Mouse (Mus musculus): Measurements from ENCODE around the gene Psd. TPM values are rescaled to one million over a fixed set of nuclear protein-coding genes. Genes with fewer than 3 reads are reported as not detected.

Gene Psd
- total and polyA plus RNA-seq, 3 experiments = 0.60 to 1.6 (median 0.80) TPM

- H3K9ac ChIP-seq (ENCODE audit: low read depth, low read length) = no peak overlapping the region
- DNase-seq = peak in 1 of 2 experiments; percentile 8
- H3K4me3 ChIP-seq = no peak overlapping the region
- no peaks in the 10 kb centered on the region; the same call in 1 of the 2 replicates for H3K4me1 ChIP-seq (ENCODE audit: control insufficient read depth, insufficient read depth, low read length)
- no peak overlapping the region for H3K27ac ChIP-seq
- WGBS = 37% methylated on average over 8 of the region's 8 CpGs
- H3K36me3 ChIP-seq (ENCODE audit: control insufficient read depth, insufficient read depth, low read length) = no peaks in the 10 kb centered on the region
- H3K79me2 ChIP-seq (replicated peaks; ENCODE audit: control insufficient read depth, insufficient read depth, low read length) = no peaks in the 10 kb centered on the region
- intact Hi-C loops (cut with DNase I) = loop anchor here (10.0 kb wide), 1 partner anchor 144 kb away; no protein-coding TSS in a partner anchor
- no peaks in the 10 kb centered on the region for H3K27me3 ChIP-seq (ENCODE audit: control insufficient read depth, insufficient read depth, low read length)
- no peak for TF ChIP-seq POLR2A (IDR thresholded peaks at IDR 0.05; ENCODE audit: insufficient read depth, low read depth, low read length)
- TF ChIP-seq CTCF (IDR thresholded peaks at IDR 0.05) = no peak
- TF ChIP-seq EP300 (IDR thresholded peaks at IDR 0.05; ENCODE audit: insufficient read depth, low read depth, low read length) = no peak
Measured at GRCm38 (mm10) chr19:46300294-46301045, 26.5 kb downstream of the Psd start.

- TF ChIP-seq EP300 (IDR thresholded peaks at IDR 0.05; ENCODE audit: insufficient read depth, low read depth, low read length) = no peak
- no peak for TF ChIP-seq POLR2A (IDR thresholded peaks at IDR 0.05; ENCODE audit: insufficient read depth, low read depth, low read length)
- no peak for TF ChIP-seq CTCF (IDR thresholded peaks at IDR 0.05)
- WGBS = 54% methylated on average over 4 of the region's 4 CpGs
Measured at GRCm38 (mm10) chr19:46296938-46297337, 30.0 kb downstream of the Psd start.

GRCm38 (mm10) chr19:46290535-46291105 is 36.3 kb downstream of the Psd start:
- 0 out of 2 replicates have a peak, but pooled peaks cover 2% of the 10 kb centered on the region for H3K27me3 ChIP-seq (ENCODE audit: control insufficient read depth, insufficient read depth, low read length)
- WGBS = 53% methylated on average over 12 of the region's 12 CpGs
- no peak for DNase-seq
- no peak overlapping the region for H3K9ac ChIP-seq (ENCODE audit: low read depth, low read length)
- no peaks in the 10 kb centered on the region for H3K36me3 ChIP-seq (ENCODE audit: control insufficient read depth, insufficient read depth, low read length)
- H3K79me2 ChIP-seq (replicated peaks; ENCODE audit: control insufficient read depth, insufficient read depth, low read length) = no peaks in the 10 kb centered on the region
- no peak overlapping the region for H3K4me3 ChIP-seq
- no peaks in the 10 kb centered on the region for H3K4me1 ChIP-seq (ENCODE audit: control insufficient read depth, insufficient read depth, low read length)
- no peak overlapping the region for H3K27ac ChIP-seq
- intact Hi-C loops (cut with DNase I) = no loop called here
- TF ChIP-seq CTCF (IDR thresholded peaks at IDR 0.05) (no peak), POLR2A (IDR thresholded peaks at IDR 0.05; ENCODE audit: insufficient read depth, low read depth, low read length) (no peak), EP300 (IDR thresholded peaks at IDR 0.05; ENCODE audit: insufficient read depth, low read depth, low read length) (no peak)

More at GRCm38 (mm10) chr19:46296938-46297337, 30.0 kb downstream of the Psd start:
- H3K27me3 ChIP-seq (ENCODE audit: control insufficient read depth, insufficient read depth, low read length) = 0 out of 2 replicates have a peak, but pooled peaks cover 2% of the 10 kb centered on the region
- no peaks in the 10 kb centered on the region for H3K36me3 ChIP-seq (ENCODE audit: control insufficient read depth, insufficient read depth, low read length)
- intact Hi-C loops (cut with DNase I) = no loop called here
- H3K27ac ChIP-seq = no peak overlapping the region
- H3K4me3 ChIP-seq = no peak overlapping the region
- no peak for DNase-seq
- H3K4me1 ChIP-seq (ENCODE audit: control insufficient read depth, insufficient read depth, low read length) = no peaks in the 10 kb centered on the region
- no peak overlapping the region for H3K9ac ChIP-seq (ENCODE audit: low read depth, low read length)
- H3K79me2 ChIP-seq (replicated peaks; ENCODE audit: control insufficient read depth, insufficient read depth, low read length) = no peaks in the 10 kb centered on the region

- Histone ChIP-seq H3K4me3 (no peak overlapping the region), H3K4me1 (ENCODE audit: control insufficient read depth, insufficient read depth, low read length) (no peaks in the 10 kb centered on the region), H3K27ac (no peak overlapping the region), H3K9ac (ENCODE audit: low read depth, low read length) (no peak overlapping the region), H3K27me3 (ENCODE audit: control insufficient read depth, insufficient read depth, low read length) (0 out of 2 replicates have a peak, but pooled peaks cover 2% of the 10 kb centered on the region), H3K36me3 (ENCODE audit: control insufficient read depth, insufficient read depth, low read length) (no peaks in the 10 kb centered on the region), H3K79me2 (replicated peaks; ENCODE audit: control insufficient read depth, insufficient read depth, low read length) (no peaks in the 10 kb centered on the region)
- no peak for TF ChIP-seq CTCF (IDR thresholded peaks at IDR 0.05)
- intact Hi-C loops (cut with DNase I) = no loop called here
- WGBS = 90% methylated on average over 3 of the region's 3 CpGs
- no peak for DNase-seq
Measured at GRCm38 (mm10) chr19:46287566-46287965, 39.4 kb downstream of the Psd start.

GRCm38 (mm10) chr19:46286926-46287325 is 40.0 kb downstream of the Psd start:
- Histone ChIP-seq H3K27ac (no peak overlapping the region), H3K27me3 (ENCODE audit: control insufficient read depth, insufficient read depth, low read length) (no peaks in the 10 kb centered on the region), H3K79me2 (replicated peaks; ENCODE audit: control insufficient read depth, insufficient read depth, low read length) (no peaks in the 10 kb centered on the region), H3K9ac (ENCODE audit: low read depth, low read length) (no peak overlapping the region), H3K4me3 (no peak overlapping the region), H3K4me1 (ENCODE audit: control insufficient read depth, insufficient read depth, low read length) (no peaks in the 10 kb centered on the region), H3K36me3 (ENCODE audit: control insufficient read depth, insufficient read depth, low read length) (no peaks in the 10 kb centered on the region)
- 90% methylated on average over 3 of the region's 3 CpGs for WGBS
- no peak for TF ChIP-seq POLR2A (IDR thresholded peaks at IDR 0.05; ENCODE audit: insufficient read depth, low read depth, low read length)
- TF ChIP-seq CTCF (IDR thresholded peaks at IDR 0.05) = no peak
- no peak for TF ChIP-seq EP300 (IDR thresholded peaks at IDR 0.05; ENCODE audit: insufficient read depth, low read depth, low read length)
- intact Hi-C loops (cut with DNase I) = no loop called here
- no peak for DNase-seq

GRCm38 (mm10) chr19:46286047-46286446 is 40.9 kb downstream of the Psd start:
- DNase-seq = peak; percentile 46 to 54
- no peak overlapping the region for H3K27ac ChIP-seq
- no peak overlapping the region for H3K4me3 ChIP-seq
- intact Hi-C loops (cut with DNase I) = no loop called here
- H3K4me1 ChIP-seq (ENCODE audit: control insufficient read depth, insufficient read depth, low read length) = no peaks in the 10 kb centered on the region
- no peaks in the 10 kb centered on the region for H3K36me3 ChIP-seq (ENCODE audit: control insufficient read depth, insufficient read depth, low read length)
- TF ChIP-seq POLR2A (IDR thresholded peaks at IDR 0.05; ENCODE audit: insufficient read depth, low read depth, low read length) (no peak), EP300 (IDR thresholded peaks at IDR 0.05; ENCODE audit: insufficient read depth, low read depth, low read length) (no peak), CTCF (IDR thresholded peaks at IDR 0.05) (no peak)
- WGBS = 74% methylated on average over 6 of the region's 6 CpGs
- no peaks in the 10 kb centered on the region for H3K27me3 ChIP-seq (ENCODE audit: control insufficient read depth, insufficient read depth, low read length)
- H3K79me2 ChIP-seq (replicated peaks; ENCODE audit: control insufficient read depth, insufficient read depth, low read length) = no peaks in the 10 kb centered on the region
- H3K9ac ChIP-seq (ENCODE audit: low read depth, low read length) = no peak overlapping the region

Data from heart, adult 2 months (tissue).